Mouse (Mus musculus): Measurements from ENCODE around the gene Lrp11. TPM values are rescaled to one million over a fixed set of nuclear protein-coding genes. Genes with fewer than 3 reads are reported as not detected.
A peak's percentile ranks its signal among the peaks of the same experiment; 100 is the strongest.
"Not testable (repeated sequence)": the region's sequence is repeated elsewhere in the genome, so short reads cannot be mapped to it uniquely, and the experiment has no call there.

Lrp11 gene
- polyA plus RNA-seq, 1 experiment from 2014 or later: 6.1 TPM

DNA sequence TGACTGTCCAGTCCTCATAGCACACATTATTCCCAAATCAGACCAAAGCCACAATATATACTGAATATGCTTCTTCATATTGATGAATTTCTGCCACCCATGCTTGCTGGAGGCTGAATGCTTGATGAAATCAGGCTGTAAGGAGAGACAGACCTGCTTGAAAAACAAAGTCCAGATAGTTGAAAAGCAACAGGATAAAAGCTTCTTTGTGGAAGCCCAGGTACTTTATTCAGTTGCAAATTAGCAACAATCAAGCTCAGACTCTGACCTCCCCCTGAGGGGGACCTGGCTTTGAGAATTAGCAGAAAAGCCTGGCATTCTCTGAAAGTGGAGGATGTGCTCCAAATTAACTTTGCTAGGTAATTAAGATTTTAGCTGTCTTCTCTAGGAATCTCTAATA, 22.6 kb downstream of the Lrp11 start:
- not testable (repeated sequence) for H3K27ac ChIP-seq (replicated peaks; ENCODE audit: low read depth, low read length); H3K4me3 ChIP-seq (ENCODE audit: low read depth, low read length); ATAC-seq (replicated peaks; ENCODE audit: insufficient number of reproducible peaks, low FRiP score, low TSS enrichment, low read depth); H3K36me3 ChIP-seq (replicated peaks; ENCODE audit: control insufficient read depth, insufficient read depth, low read depth, low read length); H3K27me3 ChIP-seq (ENCODE audit: control insufficient read depth, insufficient read depth, low read length); H3K9me3 ChIP-seq (replicated peaks; ENCODE audit: control insufficient read depth, low read length); DNase-seq (ENCODE audit: low spot score); H3K4me2 ChIP-seq (ENCODE audit: low read depth, low read length); H3K9ac ChIP-seq (replicated peaks; ENCODE audit: low read length); H3K4me1 ChIP-seq (ENCODE audit: control insufficient read depth, insufficient read depth, low read length)

DNA sequence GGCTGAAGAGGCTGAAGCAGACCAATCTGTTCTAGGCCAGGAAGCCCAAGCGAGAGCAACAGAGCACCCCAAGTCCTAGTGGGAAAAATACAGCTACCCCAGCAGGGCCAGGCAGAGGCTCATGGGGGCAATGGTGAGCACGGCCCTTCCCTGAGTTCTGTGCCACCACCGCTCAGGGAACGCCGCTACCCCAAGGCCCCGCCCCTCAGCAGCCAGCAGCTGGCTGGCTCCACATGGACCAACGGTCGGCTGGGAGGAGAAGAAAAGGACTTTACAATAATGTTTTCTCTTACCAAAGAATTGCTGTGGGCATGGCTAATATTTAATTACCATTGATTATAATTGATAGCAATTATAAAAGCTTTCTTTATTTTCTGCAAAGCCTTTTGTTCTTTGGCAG, 25.2 kb downstream of the Lrp11 start:
- no peak overlapping the region for H3K27ac ChIP-seq (replicated peaks; ENCODE audit: low read depth, low read length)
- 86% methylated on average over 8 of the region's 8 CpGs for WGBS
- H3K9ac ChIP-seq (replicated peaks; ENCODE audit: low read length): no peak overlapping the region
- H3K9me3 ChIP-seq (replicated peaks; ENCODE audit: control insufficient read depth, low read length): no peaks in the 10 kb centered on the region
- no peak overlapping the region for H3K4me2 ChIP-seq (ENCODE audit: low read depth, low read length)
- no peaks in the 10 kb centered on the region for H3K36me3 ChIP-seq (replicated peaks; ENCODE audit: control insufficient read depth, insufficient read depth, low read depth, low read length)
- DNase-seq (ENCODE audit: low spot score): no peak
- no peak overlapping the region for H3K4me3 ChIP-seq (ENCODE audit: low read depth, low read length)
- H3K4me1 ChIP-seq (ENCODE audit: control insufficient read depth, insufficient read depth, low read length): no peaks in the 10 kb centered on the region
- H3K27me3 ChIP-seq (ENCODE audit: control insufficient read depth, insufficient read depth, low read length): no peaks in the 10 kb centered on the region
- ATAC-seq (replicated peaks; ENCODE audit: insufficient number of reproducible peaks, low FRiP score, low TSS enrichment, low read depth): no peak

DNA sequence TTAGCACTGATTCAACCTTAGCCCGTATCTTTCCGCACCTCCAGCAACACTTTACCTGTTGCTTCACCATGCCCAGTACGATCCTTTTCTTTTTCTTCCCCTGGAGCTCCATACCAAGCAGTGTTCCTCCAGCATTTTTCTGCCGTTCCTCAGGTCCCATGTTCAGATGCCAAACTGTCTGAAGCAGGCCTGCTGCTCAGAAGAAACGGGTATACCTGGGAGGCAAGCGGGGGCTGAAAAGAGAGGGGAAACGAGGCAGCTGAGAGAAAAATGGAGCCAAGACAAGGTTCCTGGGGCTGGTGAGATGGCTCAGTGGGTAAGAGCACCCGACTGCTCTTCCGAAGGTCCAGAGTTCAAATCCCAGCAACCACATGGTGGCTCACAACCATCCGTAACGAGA, 27.5 kb downstream of the Lrp11 start:
- H3K4me3 ChIP-seq (ENCODE audit: low read depth, low read length); ATAC-seq (replicated peaks; ENCODE audit: insufficient number of reproducible peaks, low FRiP score, low TSS enrichment, low read depth); H3K9ac ChIP-seq (replicated peaks; ENCODE audit: low read length); H3K36me3 ChIP-seq (replicated peaks; ENCODE audit: control insufficient read depth, insufficient read depth, low read depth, low read length); H3K27ac ChIP-seq (replicated peaks; ENCODE audit: low read depth, low read length); DNase-seq (ENCODE audit: low spot score); H3K27me3 ChIP-seq (ENCODE audit: control insufficient read depth, insufficient read depth, low read length); H3K4me1 ChIP-seq (ENCODE audit: control insufficient read depth, insufficient read depth, low read length); H3K4me2 ChIP-seq (ENCODE audit: low read depth, low read length); H3K9me3 ChIP-seq (replicated peaks; ENCODE audit: control insufficient read depth, low read length): not testable (repeated sequence)
- WGBS: 92% methylated on average over 9 of the region's 11 CpGs

DNA sequence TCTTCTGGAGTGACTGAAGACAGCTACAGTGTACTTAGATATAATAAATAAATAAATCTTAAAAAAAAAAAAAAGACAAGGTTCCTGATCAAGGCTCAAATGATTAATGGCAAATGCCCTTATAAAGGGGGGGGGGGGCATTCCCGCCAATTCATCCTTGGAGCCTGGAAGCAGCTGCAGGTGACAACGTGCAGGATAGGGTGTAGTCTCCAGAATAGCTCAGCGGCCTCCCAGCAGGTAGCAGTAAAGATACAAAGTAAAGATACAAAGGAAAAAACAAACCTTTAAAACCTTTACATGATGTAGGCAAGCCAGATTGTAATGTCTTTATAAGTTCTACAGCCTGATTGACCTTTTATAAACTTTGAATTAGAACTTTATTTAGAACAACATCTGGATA, 28.0 kb downstream of the Lrp11 start:
- ATAC-seq (replicated peaks; ENCODE audit: insufficient number of reproducible peaks, low FRiP score, low TSS enrichment, low read depth); DNase-seq (ENCODE audit: low spot score); H3K27me3 ChIP-seq (ENCODE audit: control insufficient read depth, insufficient read depth, low read length); H3K4me3 ChIP-seq (ENCODE audit: low read depth, low read length); H3K4me1 ChIP-seq (ENCODE audit: control insufficient read depth, insufficient read depth, low read length); H3K9me3 ChIP-seq (replicated peaks; ENCODE audit: control insufficient read depth, low read length); H3K36me3 ChIP-seq (replicated peaks; ENCODE audit: control insufficient read depth, insufficient read depth, low read depth, low read length); H3K4me2 ChIP-seq (ENCODE audit: low read depth, low read length); H3K27ac ChIP-seq (replicated peaks; ENCODE audit: low read depth, low read length); H3K9ac ChIP-seq (replicated peaks; ENCODE audit: low read length): not testable (repeated sequence)
- WGBS: 29% methylated on average over 3 of the region's 3 CpGs

DNA sequence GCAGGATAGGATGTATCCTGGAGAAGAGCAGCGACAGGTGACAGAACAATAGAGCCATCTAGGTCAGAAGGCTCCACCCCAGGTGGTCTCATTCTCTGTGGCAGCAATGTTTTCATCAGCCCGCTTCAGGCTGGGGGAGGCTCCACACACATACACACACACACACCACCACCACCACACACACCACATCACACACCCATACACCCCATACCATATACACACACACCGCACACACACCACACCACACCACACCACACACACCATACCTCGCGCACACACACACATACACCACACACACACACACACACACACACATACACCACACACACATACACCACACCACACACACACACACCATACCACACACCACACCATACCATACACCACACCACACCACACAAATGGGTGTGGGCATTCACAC, 30.2 kb downstream of the Lrp11 start:
- Histone ChIP-seq H3K4me3 (ENCODE audit: low read depth, low read length) (no peak overlapping the region), H3K4me1 (ENCODE audit: control insufficient read depth, insufficient read depth, low read length) (no peaks in the 10 kb centered on the region), H3K27me3 (ENCODE audit: control insufficient read depth, insufficient read depth, low read length) (no peaks in the 10 kb centered on the region), H3K27ac (replicated peaks; ENCODE audit: low read depth, low read length) (no peak overlapping the region), H3K9me3 (replicated peaks; ENCODE audit: control insufficient read depth, low read length) (no peaks in the 10 kb centered on the region), H3K36me3 (replicated peaks; ENCODE audit: control insufficient read depth, insufficient read depth, low read depth, low read length) (no peaks in the 10 kb centered on the region), H3K9ac (replicated peaks; ENCODE audit: low read length) (no peak overlapping the region), H3K4me2 (ENCODE audit: low read depth, low read length) (no peak overlapping the region)
- DNase-seq (ENCODE audit: low spot score) (no peak), ATAC-seq (replicated peaks; ENCODE audit: insufficient number of reproducible peaks, low FRiP score, low TSS enrichment, low read depth) (peak; percentile 39; the same call in 1 of the 2 replicates)
- 95% methylated on average over 4 of the region's 5 CpGs for WGBS

DNA sequence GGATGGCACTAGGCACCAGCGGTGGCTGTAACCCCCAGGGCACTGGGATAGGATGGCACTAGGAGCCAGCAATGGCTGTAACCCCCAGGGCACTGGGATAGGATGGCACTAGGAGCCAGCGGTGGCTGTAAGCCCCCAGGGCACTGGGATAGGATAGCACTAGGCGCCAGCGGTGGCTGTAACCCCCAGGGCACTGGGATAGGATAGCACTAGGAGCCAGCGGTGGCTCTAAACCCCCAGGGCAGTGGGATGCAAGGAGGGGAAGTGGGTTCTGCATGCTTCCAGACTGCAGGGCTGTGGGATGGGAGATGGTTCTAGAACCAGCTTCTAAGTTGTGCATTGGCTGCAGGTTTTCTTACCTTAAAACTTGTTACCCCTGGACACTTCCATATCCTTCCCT, 31.1 kb downstream of the Lrp11 start:
- 61% methylated on average over 5 of the region's 5 CpGs for WGBS
- Histone ChIP-seq H3K27me3 (ENCODE audit: control insufficient read depth, insufficient read depth, low read length) (no peaks in the 10 kb centered on the region), H3K4me2 (ENCODE audit: low read depth, low read length) (no peak overlapping the region), H3K9me3 (replicated peaks; ENCODE audit: control insufficient read depth, low read length) (no peaks in the 10 kb centered on the region), H3K27ac (replicated peaks; ENCODE audit: low read depth, low read length) (no peak overlapping the region), H3K36me3 (replicated peaks; ENCODE audit: control insufficient read depth, insufficient read depth, low read depth, low read length) (no peaks in the 10 kb centered on the region), H3K9ac (replicated peaks; ENCODE audit: low read length) (no peak overlapping the region), H3K4me1 (ENCODE audit: control insufficient read depth, insufficient read depth, low read length) (no peaks in the 10 kb centered on the region), H3K4me3 (ENCODE audit: low read depth, low read length) (no peak overlapping the region)
- ATAC-seq (replicated peaks; ENCODE audit: insufficient number of reproducible peaks, low FRiP score, low TSS enrichment, low read depth) (no peak), DNase-seq (ENCODE audit: low spot score) (no peak)

DNA sequence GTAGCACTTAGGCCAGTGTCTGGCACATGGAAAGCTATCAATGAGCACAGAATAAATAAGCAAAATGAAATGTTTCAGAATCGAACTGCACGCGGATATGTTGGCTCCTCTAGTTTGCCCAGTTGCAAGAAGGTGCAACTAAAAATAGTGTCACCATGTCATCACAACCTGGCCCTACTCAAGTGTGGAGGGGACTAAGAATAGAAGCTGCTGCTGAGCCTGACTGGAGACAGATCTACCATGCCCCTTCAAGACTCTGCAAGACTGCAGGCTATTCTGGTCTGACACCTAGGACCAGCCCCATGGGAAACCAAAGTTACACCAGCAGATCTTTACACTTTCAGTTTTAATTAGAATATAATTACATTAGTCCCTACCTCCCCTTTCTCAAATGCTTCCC, 32.8 kb downstream of the Lrp11 start:
- no peaks in the 10 kb centered on the region for H3K9me3 ChIP-seq (replicated peaks; ENCODE audit: control insufficient read depth, low read length)
- no peak overlapping the region for H3K4me3 ChIP-seq (ENCODE audit: low read depth, low read length)
- no peak overlapping the region for H3K9ac ChIP-seq (replicated peaks; ENCODE audit: low read length)
- H3K4me1 ChIP-seq (ENCODE audit: control insufficient read depth, insufficient read depth, low read length): no peaks in the 10 kb centered on the region
- no peak overlapping the region for H3K4me2 ChIP-seq (ENCODE audit: low read depth, low read length)
- no peaks in the 10 kb centered on the region for H3K36me3 ChIP-seq (replicated peaks; ENCODE audit: control insufficient read depth, insufficient read depth, low read depth, low read length)
- H3K27me3 ChIP-seq (ENCODE audit: control insufficient read depth, insufficient read depth, low read length): no peaks in the 10 kb centered on the region
- 95% methylated on average over 3 of the region's 3 CpGs for WGBS
- ATAC-seq (replicated peaks; ENCODE audit: insufficient number of reproducible peaks, low FRiP score, low TSS enrichment, low read depth) (no peak), DNase-seq (ENCODE audit: low spot score) (no peak)
- H3K27ac ChIP-seq (replicated peaks; ENCODE audit: low read depth, low read length): no peak overlapping the region

DNA sequence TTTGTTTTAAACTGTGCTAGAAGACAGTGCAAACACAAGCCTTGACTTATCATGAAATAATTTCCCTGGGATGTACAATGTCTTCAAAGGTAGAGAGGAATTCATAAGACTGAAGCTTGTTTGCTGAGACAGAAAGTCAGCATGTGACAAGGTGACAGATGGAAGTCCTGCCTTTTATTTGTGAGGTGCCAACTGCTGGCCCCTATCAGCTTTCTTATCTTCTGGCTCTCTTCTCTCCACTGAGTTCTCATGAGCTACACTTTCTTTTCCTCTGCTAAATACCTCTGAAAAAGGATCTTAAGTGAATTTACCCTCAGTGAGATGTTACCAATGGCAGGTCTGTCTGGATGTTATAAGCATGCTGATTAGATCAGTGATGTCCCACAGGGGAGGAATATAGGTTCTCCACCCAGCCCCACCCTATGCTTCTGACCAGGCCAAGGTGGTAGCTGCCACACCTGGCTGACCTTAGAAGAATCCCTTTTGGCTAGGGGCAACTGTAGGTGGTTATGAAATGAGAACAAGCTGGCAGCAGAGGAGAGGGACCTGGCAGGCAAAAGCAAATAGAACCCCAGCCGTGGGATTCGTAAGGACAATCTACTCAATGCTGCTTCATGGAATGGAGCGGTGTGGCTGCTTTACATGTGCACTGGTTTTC, 34.4 kb downstream of the Lrp11 start:
- Histone ChIP-seq H3K9me3 (replicated peaks; ENCODE audit: control insufficient read depth, low read length) (no peaks in the 10 kb centered on the region), H3K4me1 (ENCODE audit: control insufficient read depth, insufficient read depth, low read length) (no peaks in the 10 kb centered on the region), H3K9ac (replicated peaks; ENCODE audit: low read length) (no peak overlapping the region), H3K27me3 (ENCODE audit: control insufficient read depth, insufficient read depth, low read length) (no peaks in the 10 kb centered on the region), H3K4me2 (ENCODE audit: low read depth, low read length) (no peak overlapping the region), H3K27ac (replicated peaks; ENCODE audit: low read depth, low read length) (no peak overlapping the region), H3K4me3 (ENCODE audit: low read depth, low read length) (no peak overlapping the region), H3K36me3 (replicated peaks; ENCODE audit: control insufficient read depth, insufficient read depth, low read depth, low read length) (no peaks in the 10 kb centered on the region)
- ATAC-seq (replicated peaks; ENCODE audit: insufficient number of reproducible peaks, low FRiP score, low TSS enrichment, low read depth): no peak
- no peak for DNase-seq (ENCODE audit: low spot score)
- 90% methylated on average over 3 of the region's 3 CpGs for WGBS

Data from embryonic facial prominence, embryonic 11.5 days (tissue).